Mouse (Mus musculus) lung, embryonic 16.5 days (tissue): ENCODE data around the gene Gstp3. TPM values are rescaled to one million over a fixed set of nuclear protein-coding genes. Genes with fewer than 3 reads are reported as not detected.
"Not testable (repeated sequence)": the region's sequence is repeated elsewhere in the genome, so short reads cannot be mapped to it uniquely, and the experiment has no call there.

Experiments used
- ATAC-seq: fragments of 200-750 bp; cut with Nextera tagmentation; 2 replicates; pipeline ENCODE4 v1.8.0; 2017; ENCODE audit warnings: low read depth, mild to moderate bottlenecking, moderate library complexity
- H3K27ac ChIP-seq: fragments of 300-500 bp; sonication (generic); 2 replicates; pipeline ENCODE4 v1.5.1; 2014; ENCODE audit warnings: mild to moderate bottlenecking, control low read depth, low read length
- H3K27me3 ChIP-seq: fragments of 300-500 bp; sonication (generic); 2 replicates; pipeline ENCODE4 v1.6.1; 2014; ENCODE audit warnings: low read depth, low read length, mixed read lengths; ENCODE audit not compliant: control insufficient read depth, insufficient read depth
- H3K36me3 ChIP-seq: fragments of 300-500 bp; sonication (generic); 2 replicates; pipeline ENCODE4 v1.6.1; 2014; ENCODE audit warnings: low read length; ENCODE audit not compliant: control insufficient read depth, insufficient read depth
- H3K4me1 ChIP-seq: fragments of 300-500 bp; sonication (generic); replicated peaks from 2 replicates; pipeline ENCODE4 v1.6.1; 2014; ENCODE audit warnings: low read length, mixed read lengths; ENCODE audit not compliant: control insufficient read depth, insufficient read depth
- H3K4me2 ChIP-seq: fragments of 300-500 bp; sonication (generic); 2 replicates; pipeline ENCODE4 v1.6.1; 2014; ENCODE audit warnings: low read depth, low read length, control low read depth
- H3K4me3 ChIP-seq: fragments of 300-500 bp; sonication (generic); 2 replicates; pipeline ENCODE4 v1.5.1; 2014; ENCODE audit warnings: mild to moderate bottlenecking, low read length, control low read depth
- H3K9ac ChIP-seq: fragments of 300-500 bp; sonication (generic); 2 replicates; pipeline ENCODE4 v1.6.1; 2014; ENCODE audit warnings: low read length, control low read depth
- H3K9me3 ChIP-seq: fragments of 300-500 bp; sonication (generic); 2 replicates; pipeline ENCODE4 v1.6.1; 2016; ENCODE audit warnings: low read length; ENCODE audit not compliant: control insufficient read depth
- WGBS: fragments of 180-500 bp; shearing (Covaris S2); extraction: QIAGEN DNeasy Blood & Tissue Kit; methylation state at CpG from one replicate; pipeline ENCODE4 v1.1.7; 2014; 5-methylcytosine and 5-hydroxymethylcytosine counted together
- polyA plus RNA-seq: library from polyadenylated mRNA; unstranded; fragments of >200 nt; fragmentation: Nextera tagmentation; extraction: Ambion mirVana; gene quantifications from 2 replicates; pipeline ENCODE4 v1.2.1, GENCODE M21; 2015

Gstp3 gene
- polyA plus RNA-seq, 1 experiment from 2014 or later = 0.85 TPM

DNA sequence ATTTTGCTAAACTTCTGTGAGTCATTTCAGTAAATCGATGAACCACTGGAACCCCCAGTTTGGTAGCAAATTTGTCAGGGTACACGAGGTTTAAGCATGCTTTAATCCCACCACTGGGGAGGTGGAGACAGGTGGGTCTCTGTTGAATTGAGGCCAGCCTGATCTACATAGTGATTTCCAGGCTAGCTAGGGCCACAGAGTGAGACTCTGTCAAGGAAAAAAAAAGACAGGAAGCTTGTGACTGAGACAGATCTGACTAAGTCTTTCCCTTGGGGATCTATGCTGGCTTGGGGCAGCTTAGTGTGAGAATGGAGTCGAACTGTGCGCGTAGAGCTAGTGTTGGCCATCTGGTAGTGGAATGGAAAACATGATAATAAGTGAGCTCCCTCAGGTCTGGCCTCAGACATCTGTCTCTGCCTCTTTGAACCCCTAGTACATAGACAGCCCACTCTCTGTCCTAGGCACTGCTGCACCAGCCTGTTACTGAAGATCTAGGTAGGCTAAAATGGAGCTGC is 6.8 kb downstream of the Gstp3 start:
- no peak overlapping the region for H3K4me2 ChIP-seq
- 70% methylated on average over 5 of the region's 5 CpGs for WGBS
- H3K9me3 ChIP-seq = no peaks in the 10 kb centered on the region
- no peak overlapping the region for H3K4me3 ChIP-seq
- no peak overlapping the region for H3K27ac ChIP-seq
- ATAC-seq = no peak
- H3K4me1 ChIP-seq = no peaks in the 10 kb centered on the region
- no peak overlapping the region for H3K9ac ChIP-seq
- no peaks in the 10 kb centered on the region for H3K36me3 ChIP-seq
- no peaks in the 10 kb centered on the region; the same call in 1 of the 2 replicates for H3K27me3 ChIP-seq

DNA sequence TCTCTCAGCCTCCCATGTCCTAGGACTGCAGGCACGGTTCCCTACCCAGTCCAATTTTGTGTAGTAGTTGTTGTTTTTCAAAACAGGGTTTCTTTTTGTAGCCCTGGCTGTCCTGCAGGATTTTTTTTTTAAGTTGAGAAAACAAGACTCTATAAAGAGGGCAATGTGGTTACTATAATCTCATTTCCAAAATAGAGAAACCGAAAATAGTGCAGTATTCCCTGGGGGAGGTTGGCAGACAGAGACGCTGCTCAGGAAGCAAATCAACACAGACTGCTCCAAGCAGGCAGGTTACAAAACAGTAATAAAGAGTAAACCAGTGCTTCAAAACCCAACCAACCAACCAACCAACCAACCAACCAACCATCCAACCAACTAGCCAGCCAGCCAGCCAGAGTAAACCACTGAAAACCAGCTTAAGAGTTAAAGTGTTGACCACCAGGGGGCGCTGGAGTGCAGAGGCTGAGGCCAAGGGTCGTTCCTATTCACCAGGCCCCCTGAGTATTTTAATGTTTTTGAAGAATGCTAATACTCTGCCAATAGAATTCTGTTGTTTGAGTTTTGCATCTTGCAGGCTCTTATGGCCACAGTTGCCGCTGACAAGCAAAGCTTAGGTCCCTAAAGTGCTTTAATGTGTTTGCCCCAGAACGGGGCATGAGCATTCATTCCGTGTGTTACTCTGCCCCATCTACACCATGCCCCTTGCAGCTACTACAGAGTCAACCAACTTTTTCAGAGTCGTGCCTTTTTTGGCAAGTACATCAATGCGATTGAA is 7.4 kb downstream of the Gstp3 start:
- Histone ChIP-seq H3K27me3 (no peaks in the 10 kb centered on the region; the same call in 1 of the 2 replicates), H3K27ac (no peak overlapping the region), H3K9me3 (no peaks in the 10 kb centered on the region), H3K9ac (no peak overlapping the region), H3K36me3 (no peaks in the 10 kb centered on the region), H3K4me3 (no peak overlapping the region), H3K4me2 (no peak overlapping the region), H3K4me1 (no peaks in the 10 kb centered on the region)
- 51% methylated on average over 10 of the region's 10 CpGs for WGBS
- no peak for ATAC-seq

DNA sequence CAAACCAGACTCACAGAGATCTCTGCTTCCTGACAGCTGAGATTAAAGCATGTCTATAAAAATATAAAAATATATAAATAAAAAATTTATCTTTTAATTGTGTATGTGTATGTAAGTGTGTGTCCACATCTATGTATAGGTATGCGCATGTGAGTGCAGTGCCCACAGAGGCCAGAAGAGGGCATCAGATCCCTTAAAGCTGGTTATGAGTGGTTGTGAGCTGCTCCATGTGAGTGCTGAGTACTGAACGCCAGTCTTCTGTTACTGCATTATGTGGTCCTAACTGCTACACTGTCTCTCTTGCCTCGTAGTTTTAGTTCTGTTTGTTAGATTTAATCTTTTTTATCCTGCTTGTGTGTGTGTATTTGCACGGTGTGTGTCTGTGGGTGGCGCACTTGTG is 8.4 kb downstream of the Gstp3 start:
- 88% methylated on average over 5 of the region's 5 CpGs for WGBS

DNA sequence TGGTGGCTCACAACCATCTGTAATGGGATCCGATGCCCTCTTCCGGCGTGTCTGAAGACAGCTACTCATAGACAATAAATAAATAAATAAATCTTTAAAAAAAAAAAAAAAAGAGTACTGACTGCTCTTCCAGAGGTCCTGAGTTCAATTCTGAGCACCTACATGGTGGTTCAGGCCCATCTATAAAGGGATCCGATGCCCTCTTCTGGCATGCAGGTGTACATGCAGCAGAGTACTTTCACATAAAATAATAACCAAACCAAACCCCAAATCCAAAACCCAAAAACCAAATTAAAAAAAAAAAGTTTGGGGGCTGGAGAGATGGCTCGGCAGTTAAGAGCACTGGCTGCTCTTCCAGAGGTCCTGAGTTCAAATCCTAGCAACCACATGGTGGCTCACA is 10.3 kb downstream of the Gstp3 start:
- H3K36me3 ChIP-seq, H3K4me3 ChIP-seq, H3K27ac ChIP-seq, H3K9me3 ChIP-seq, H3K4me1 ChIP-seq, H3K27me3 ChIP-seq, ATAC-seq, H3K9ac ChIP-seq, H3K4me2 ChIP-seq: not testable (repeated sequence)
- WGBS = 65% methylated on average over 5 of the region's 5 CpGs

More for the DNA sequence above, 8.4 kb downstream of the Gstp3 start:
- no peaks in the 10 kb centered on the region for H3K9me3 ChIP-seq
- H3K4me1 ChIP-seq = no peaks in the 10 kb centered on the region; the same call in 1 of the 2 replicates
- H3K36me3 ChIP-seq = no peaks in the 10 kb centered on the region
- no peak overlapping the region for H3K9ac ChIP-seq
- no peak overlapping the region for H3K27ac ChIP-seq
- no peak overlapping the region for H3K4me2 ChIP-seq
- no peak overlapping the region for H3K4me3 ChIP-seq
- H3K27me3 ChIP-seq = no peaks in the 10 kb centered on the region; the same call in 1 of the 2 replicates
- no peak for ATAC-seq

DNA sequence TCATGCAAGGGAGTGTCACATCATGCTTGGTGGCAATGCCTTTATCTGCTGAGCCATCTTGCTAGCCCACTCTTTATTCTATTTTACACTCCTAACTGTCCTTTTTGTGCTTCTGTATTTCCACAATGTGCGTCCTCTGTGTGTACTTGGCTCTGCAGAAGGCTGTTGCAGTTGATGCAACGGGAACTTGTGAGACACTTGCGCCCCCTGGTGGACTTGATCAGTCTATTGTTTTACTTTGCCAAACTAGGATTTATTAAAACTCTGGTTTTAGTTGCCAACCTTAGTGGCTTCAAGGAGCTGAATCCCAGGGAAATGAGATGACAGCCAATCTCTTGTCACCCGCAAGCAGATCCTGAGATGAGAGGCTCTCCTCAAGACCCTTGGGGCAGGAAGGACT is 11.5 kb downstream of the Gstp3 start:
- H3K4me2 ChIP-seq = no peak overlapping the region
- ATAC-seq = no peak
- no peak overlapping the region for H3K9ac ChIP-seq
- H3K4me1 ChIP-seq = peaks cover 4% of the 10 kb centered on the region
- H3K4me3 ChIP-seq = no peak overlapping the region
- no peaks in the 10 kb centered on the region for H3K27me3 ChIP-seq
- H3K27ac ChIP-seq = no peak overlapping the region
- H3K9me3 ChIP-seq = no peaks in the 10 kb centered on the region
- 12% methylated on average over 4 of the region's 4 CpGs for WGBS
- no peaks in the 10 kb centered on the region for H3K36me3 ChIP-seq

DNA sequence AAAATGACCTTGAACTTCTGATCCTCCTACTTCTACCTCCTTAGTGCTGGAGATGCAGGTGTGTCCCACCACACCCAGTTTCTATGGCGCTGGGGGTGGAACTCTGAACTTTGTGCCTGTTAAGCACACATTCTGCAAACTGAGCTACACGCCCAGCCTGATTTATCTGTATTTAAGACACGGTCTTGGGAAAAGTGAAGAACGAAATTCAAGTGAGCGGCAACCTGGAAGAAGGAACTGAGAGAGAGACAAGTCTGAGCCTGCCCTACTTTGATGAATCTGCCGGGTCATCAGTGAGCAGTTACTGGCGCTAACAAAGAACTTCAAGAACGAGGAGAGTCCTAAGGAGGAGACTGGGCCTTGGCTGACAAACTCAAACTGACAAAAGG is 12.5 kb downstream of the Gstp3 start:
- H3K36me3 ChIP-seq = no peaks in the 10 kb centered on the region
- H3K27ac ChIP-seq = no peak overlapping the region
- peaks cover 4% of the 10 kb centered on the region for H3K4me1 ChIP-seq
- H3K9ac ChIP-seq = no peak overlapping the region
- no peaks in the 10 kb centered on the region for H3K9me3 ChIP-seq
- 65% methylated on average over 8 of the region's 8 CpGs for whole genome bisulfite sequencing
- no peak for ATAC-seq
- no peak overlapping the region for H3K4me2 ChIP-seq
- H3K4me3 ChIP-seq = no peak overlapping the region
- H3K27me3 ChIP-seq = no peaks in the 10 kb centered on the region

DNA sequence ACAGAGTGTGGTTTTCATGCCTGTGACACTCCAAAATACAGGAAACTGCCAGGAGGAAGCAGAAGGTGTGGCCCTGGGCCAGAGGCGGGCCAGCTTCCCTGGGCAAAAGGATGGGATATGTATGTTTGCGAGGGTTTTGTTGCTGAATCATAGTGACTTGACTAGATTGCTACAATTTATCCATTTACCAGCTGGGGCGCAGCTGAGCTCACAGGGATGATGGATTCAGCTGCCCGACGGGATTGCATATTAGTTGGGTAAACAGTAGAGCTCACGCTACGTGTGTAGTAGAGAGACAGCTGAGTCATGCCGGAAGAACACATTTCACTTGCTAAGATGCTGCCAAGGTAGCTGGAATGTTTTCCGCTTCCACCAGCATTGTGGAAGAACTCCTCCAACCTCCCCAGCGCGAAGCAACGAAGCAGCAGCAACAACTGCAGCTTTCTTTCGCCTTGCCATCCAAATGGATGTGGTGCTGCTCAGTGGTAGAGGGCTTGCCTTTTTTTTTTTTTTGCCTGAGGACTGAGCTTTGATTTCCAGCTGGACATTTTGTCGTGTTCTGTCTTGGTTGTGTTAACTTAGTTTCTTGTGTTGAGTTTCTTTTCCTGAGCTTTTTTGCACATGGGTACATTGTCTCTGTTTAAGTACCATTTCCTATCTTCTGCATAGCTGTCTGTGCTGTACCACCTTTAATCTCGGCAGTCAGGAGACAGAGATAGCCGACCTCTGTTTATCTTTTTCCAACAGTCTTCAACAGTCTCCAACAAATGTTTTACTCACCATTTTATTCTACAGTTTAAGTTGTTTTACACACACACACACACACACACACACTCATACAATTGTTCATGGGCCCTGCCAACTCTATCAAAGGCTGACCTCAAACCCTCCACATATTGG is 13.2 kb downstream of the Gstp3 start, which contains the start of gene Gstp2:
Gene Gstp2, minus strand, starts transcription at position 58 of the 900 bp plus-strand sequence.
- Histone ChIP-seq H3K9me3 (no peaks in the 10 kb centered on the region), H3K4me2 (peak within 1 kb of the TSS; percentile 47), H3K36me3 (no peaks in the 10 kb centered on the region), H3K4me3 (0 out of 2 replicates have a peak within 1 kb of the TSS, but pooled peaks have one; percentile 8), H3K9ac (no peak within 1 kb of the TSS), H3K27me3 (no peaks in the 10 kb centered on the region), H3K27ac (no peak within 1 kb of the TSS), H3K4me1 (peaks cover 4% of the 10 kb centered on the region)
- WGBS = 22% methylated on average over 16 of the region's 16 CpGs
- ATAC-seq = peak; percentile 90

DNA sequence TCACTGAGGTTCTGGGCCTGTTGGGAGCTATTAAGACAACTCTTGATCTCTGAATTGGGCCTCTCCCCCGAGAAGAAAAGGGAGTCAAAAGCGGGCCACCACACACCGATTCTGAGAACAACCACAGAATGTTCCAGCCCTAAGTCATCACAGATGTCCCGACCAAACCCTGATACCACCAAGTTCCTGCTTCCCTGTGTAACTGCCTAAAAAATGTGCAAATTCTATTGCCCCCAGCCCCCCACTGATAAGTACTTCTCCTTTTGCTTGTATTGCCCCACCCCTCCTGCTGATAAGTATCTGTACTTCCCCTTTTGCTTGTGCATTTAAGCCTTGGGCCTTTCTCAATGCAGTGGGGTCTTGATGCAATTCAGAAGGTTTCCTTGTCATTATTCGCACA is 15.3 kb downstream of the Gstp3 start:
- H3K9ac ChIP-seq, H3K4me3 ChIP-seq, H3K27me3 ChIP-seq, H3K4me1 ChIP-seq, ATAC-seq, H3K36me3 ChIP-seq, H3K4me2 ChIP-seq, H3K9me3 ChIP-seq, H3K27ac ChIP-seq: not testable (repeated sequence)
- WGBS = 68% methylated on average over 5 of the region's 5 CpGs

DNA sequence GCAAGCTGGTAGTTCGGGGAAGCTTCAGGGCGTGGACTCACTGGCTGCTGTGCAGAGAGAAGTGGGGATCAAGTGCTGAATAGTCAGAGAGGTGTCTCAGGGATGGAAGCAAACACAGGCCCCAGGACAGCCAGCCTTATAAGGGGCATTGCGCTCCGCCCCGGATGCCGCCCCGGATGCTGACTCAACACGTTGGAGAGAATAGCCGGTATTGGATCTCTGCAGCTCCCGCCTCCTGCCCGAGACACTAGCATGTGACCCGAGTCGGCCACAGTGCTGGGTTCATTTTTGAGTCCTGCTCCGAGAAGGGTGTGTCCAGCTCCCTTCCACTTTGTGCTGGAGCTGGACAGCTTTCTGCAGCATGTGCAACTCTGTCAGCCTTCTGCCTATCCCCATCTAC is 17.2 kb downstream of the Gstp3 start:
- no peaks in the 10 kb centered on the region for H3K36me3 ChIP-seq
- H3K27me3 ChIP-seq = no peaks in the 10 kb centered on the region
- no peaks in the 10 kb centered on the region for H3K9me3 ChIP-seq
- no peak overlapping the region for H3K4me3 ChIP-seq
- 61% methylated on average over 14 of the region's 14 CpGs for WGBS
- no peak for ATAC-seq
- H3K4me2 ChIP-seq = no peak overlapping the region
- no peak overlapping the region for H3K27ac ChIP-seq
- H3K9ac ChIP-seq = no peak overlapping the region
- H3K4me1 ChIP-seq = peaks cover 11% of the 10 kb centered on the region
